Mouse (Mus musculus): ENCODE measurements around the gene Fyn. TPM values are rescaled to one million over a fixed set of nuclear protein-coding genes. Genes with fewer than 3 reads are reported as not detected.
A peak's percentile ranks its signal among the peaks of the same experiment; 100 is the strongest.

Fyn gene
- total RNA-seq, 2 experiments from 2014 or later, result 127 to 130 TPM

DNA sequence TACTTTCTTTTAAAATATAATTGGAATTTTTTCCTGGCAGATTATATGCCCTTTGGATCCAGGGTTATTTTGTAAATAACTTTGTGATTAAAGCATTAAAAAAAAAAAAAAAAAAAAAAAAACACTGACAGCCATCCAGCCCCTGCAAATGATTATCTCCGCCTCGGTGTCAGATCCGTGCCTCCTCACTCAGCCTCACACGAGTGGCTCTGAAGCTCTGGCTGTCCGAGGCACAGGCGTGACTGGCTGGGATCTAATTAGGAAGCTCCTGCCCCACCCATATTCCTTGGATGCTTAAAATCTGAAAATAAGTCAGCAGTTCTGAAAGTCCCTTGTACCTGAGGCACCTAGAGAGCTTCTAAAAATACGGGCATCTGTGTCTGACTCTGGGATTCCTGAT lies 164.2 kb downstream of the Fyn start:
- peak overlapping the region; percentile 82 for H3K27ac ChIP-seq
- DNase-seq (ENCODE audit: low spot score in 2 of 2), result no peak
- no peak for TF ChIP-seq CTCF (conservative IDR thresholded peaks at IDR 0.05)
- no peak overlapping the region for H3K4me3 ChIP-seq

DNA sequence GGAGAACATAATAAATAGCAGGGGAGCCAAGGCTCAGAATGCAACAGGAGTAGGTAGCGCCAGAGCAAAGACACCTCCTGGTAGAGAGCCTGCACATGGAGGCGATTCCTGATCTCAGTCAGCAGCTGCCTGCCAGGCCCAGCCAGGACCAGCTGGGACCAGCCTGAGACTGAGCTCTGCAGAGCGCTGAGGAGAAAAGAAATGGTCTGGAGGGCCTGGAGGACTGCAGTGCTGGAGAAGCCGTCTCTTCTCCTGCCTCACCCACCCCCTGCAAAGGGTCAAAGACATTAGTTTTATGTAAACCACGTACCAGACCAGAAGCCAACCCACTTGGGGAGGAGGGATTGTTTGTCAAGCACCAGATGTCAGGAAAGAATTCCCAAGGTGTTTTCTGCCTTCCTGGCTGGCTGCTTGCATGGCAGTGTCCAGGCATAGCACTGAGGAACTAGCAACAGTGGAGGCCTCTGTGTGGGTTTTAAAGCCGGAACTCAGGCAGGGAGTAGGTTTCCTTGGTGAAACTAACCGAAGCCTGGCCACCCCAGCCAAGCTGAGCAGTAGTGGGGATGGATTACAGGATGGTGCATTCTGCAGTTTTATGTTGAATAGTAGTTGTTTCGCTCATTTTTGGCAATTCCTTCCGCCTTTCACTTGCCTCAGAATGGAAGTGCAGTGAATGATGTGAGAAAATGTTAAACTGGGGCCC lies 165.8 kb downstream of the Fyn start:
- no peak for TF ChIP-seq CTCF (conservative IDR thresholded peaks at IDR 0.05)
- Histone ChIP-seq H3K4me3 (no peak overlapping the region), H3K27ac (peak overlapping the region; percentile 82)
- DNase-seq (ENCODE audit: low spot score in 2 of 2), result no peak

DNA sequence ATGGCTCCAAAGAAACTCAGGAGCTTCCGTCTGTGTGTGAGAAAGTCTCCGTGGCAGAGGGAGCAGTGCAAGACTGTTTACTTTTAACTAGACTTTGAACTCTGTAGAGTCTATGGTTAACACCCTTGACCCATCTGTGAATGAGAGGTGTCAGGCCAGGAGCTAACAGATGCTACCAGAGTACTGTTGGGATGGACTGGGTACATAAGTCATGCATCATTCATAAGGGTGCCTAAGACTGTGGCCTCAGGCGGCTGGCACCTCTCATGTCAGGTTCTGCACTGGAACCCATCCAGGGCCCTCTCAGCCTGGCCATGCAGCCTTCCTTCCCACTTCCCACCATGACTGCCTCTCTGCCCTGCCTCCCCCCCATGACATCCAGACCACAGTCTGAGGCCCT lies 166.7 kb downstream of the Fyn start:
- Histone ChIP-seq H3K27ac (peak overlapping the region; percentile 82), H3K4me3 (no peak overlapping the region)
- no peak for DNase-seq (ENCODE audit: low spot score in 2 of 2)
- TF ChIP-seq CTCF (conservative IDR thresholded peaks at IDR 0.05), result no peak

DNA sequence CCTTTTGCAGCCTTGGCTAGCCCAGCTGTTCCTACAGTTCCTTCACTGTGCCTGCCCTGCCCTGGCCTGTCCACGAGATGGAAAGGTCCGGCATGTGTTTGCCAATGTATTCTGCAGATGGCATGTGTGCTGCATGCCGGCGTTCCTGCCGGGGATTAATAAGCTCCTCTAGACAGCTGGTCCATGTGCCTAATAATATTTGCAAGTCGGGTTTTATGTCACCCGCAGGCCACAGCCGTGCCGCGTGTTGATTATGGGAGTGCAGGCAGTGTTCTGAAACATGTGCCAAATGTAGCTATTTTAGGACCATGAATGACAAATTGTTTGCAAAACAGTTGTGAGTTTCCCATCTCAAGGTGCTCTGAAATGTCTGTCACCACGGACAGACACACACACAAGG lies 167.6 kb downstream of the Fyn start:
- peak in 1 of 2 experiments; percentile 50 for DNase-seq (ENCODE audit: low spot score in 2 of 2)

DNA sequence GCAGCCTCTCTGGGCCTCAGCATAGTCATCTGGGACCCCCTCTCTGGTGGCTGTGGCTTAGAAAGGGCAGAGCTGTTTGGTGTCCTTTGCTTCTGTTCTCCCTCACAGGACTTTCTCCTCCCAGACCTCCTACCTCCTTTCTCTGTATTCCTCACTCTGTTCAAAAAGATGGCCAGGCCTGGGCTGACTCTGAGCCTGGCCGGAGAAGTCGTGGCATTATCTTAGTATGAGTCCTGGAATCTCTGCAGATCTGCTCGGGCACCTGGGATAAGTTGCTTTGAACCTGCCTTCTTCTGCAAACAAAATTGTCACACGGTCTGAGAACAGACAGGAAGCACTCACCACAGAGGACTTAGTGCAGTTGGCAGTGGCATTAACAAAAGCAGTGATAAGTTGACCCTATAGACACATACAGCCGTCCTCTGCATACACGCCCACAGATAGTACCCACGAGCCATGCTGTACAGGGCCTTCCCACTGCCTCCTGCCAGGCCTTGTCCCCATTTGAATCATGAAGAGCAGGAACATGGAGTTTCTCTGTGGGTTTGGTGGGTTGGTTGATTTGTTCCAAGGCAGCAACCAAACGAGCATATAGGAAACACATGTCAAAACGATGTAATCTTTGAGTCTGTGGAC lies 171.5 kb downstream of the Fyn start:
- TF ChIP-seq CTCF (conservative IDR thresholded peaks at IDR 0.05), result no peak
- DNase-seq (ENCODE audit: low spot score in 2 of 2), result no peak
- no peak overlapping the region for H3K4me3 ChIP-seq
- peak overlapping the region; percentile 95 for H3K27ac ChIP-seq

More for the DNA sequence above, 167.6 kb downstream of the Fyn start:
- peak; percentile 30 for TF ChIP-seq CTCF (conservative IDR thresholded peaks at IDR 0.05)
- Histone ChIP-seq H3K27ac (peak overlapping the region; percentile 82), H3K4me3 (no peak overlapping the region)

DNA sequence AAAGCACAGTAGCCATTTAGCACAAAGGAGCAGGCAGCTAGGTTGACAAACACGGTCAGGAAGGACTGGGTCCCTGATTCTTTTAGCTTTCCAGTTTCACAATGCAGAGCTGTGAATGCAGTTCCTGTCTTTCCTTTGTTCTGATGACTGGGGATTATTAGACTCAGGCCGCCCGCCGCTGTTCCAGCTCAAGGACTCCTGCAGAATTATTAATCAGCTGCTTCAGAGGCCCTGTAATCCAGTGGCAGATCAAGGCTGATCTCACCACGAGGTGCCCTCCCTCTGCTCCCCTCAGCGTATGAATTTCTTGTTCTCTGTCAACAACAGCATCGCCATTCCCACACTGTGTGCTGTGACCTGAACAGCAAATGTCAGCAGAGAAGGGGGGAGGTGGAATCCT lies 172.3 kb downstream of the Fyn start:
- no peak overlapping the region for H3K4me3 ChIP-seq
- peak; percentile 32 to 65 for DNase-seq (ENCODE audit: low spot score in 2 of 2)
- TF ChIP-seq CTCF (conservative IDR thresholded peaks at IDR 0.05), result no peak
- peak overlapping the region; percentile 95 for H3K27ac ChIP-seq

- TF ChIP-seq CTCF (conservative IDR thresholded peaks at IDR 0.05), result no peak
- H3K27ac ChIP-seq, result peak overlapping the region; percentile 95
- no peak overlapping the region for H3K4me3 ChIP-seq
- DNase-seq (ENCODE audit: low spot score in 2 of 2), result no peak
Observed at GRCm38 (mm10) chr10:39541451-39541874, 172.8 kb downstream of the Fyn start.

- Histone ChIP-seq H3K4me3 (no peak overlapping the region), H3K27ac (peak overlapping the region; percentile 95)
- DNase-seq (ENCODE audit: low spot score in 2 of 2), result peak in 1 of 2 experiments; percentile 71
- no peak for TF ChIP-seq CTCF (conservative IDR thresholded peaks at IDR 0.05)
Observed at GRCm38 (mm10) chr10:39541951-39542521, 173.4 kb downstream of the Fyn start.

- H3K4me3 ChIP-seq, result no peak overlapping the region
- TF ChIP-seq CTCF (conservative IDR thresholded peaks at IDR 0.05), result no peak
- no peak for DNase-seq (ENCODE audit: low spot score in 2 of 2)
- peak overlapping the region; percentile 95 for H3K27ac ChIP-seq
Observed at GRCm38 (mm10) chr10:39542535-39543257, 174.0 kb downstream of the Fyn start.

DNA sequence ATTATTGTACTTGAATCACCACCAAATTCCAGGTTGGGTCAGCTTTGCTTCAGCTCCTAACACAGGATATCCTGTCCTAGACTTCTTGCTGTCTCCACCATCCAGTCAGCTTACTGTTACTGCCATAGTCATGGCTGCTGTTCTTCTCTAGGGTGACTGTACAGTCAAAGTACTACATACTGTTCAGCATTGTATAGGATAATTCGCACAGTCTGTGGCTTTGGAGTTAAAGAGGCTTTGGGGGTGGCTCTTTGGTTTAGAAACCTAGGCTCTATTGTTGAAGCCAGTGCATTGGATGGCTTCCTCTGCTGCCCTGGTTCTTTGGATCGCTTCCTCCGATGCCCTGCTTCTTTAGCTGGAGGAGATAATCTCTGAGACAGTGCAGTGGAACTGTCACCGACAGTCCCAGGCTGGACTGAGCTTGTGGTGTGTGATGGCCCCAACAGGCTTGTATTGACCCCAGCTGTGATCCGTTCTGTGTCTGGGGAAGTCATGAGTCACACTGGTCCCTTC lies 174.7 kb downstream of the Fyn start:
- H3K27ac ChIP-seq, result peak overlapping the region; percentile 95; the same call in 1 of the 2 replicates
- no peak overlapping the region for H3K4me3 ChIP-seq
- no peak for DNase-seq (ENCODE audit: low spot score in 2 of 2)
- TF ChIP-seq CTCF (conservative IDR thresholded peaks at IDR 0.05), result no peak

GRCm38 (mm10) chr10:39547369-39548074 lies 178.9 kb downstream of the Fyn start:
- no peak for DNase-seq (ENCODE audit: low spot score in 2 of 2)
- H3K4me3 ChIP-seq, result no peak overlapping the region
- TF ChIP-seq CTCF (conservative IDR thresholded peaks at IDR 0.05), result no peak
- H3K27ac ChIP-seq, result no peak overlapping the region

GRCm38 (mm10) chr10:39550791-39551190 lies 182.1 kb downstream of the Fyn start:
- no peak for DNase-seq (ENCODE audit: low spot score in 2 of 2)
- no peak overlapping the region for H3K27ac ChIP-seq
- no peak for TF ChIP-seq CTCF (conservative IDR thresholded peaks at IDR 0.05)
- no peak overlapping the region for H3K4me3 ChIP-seq
